Mouse (Mus musculus): ENCODE results near the gene Asb17.
A peak's percentile ranks its signal among the peaks of the same experiment; 100 is the strongest.

Gene Asb17

DNA sequence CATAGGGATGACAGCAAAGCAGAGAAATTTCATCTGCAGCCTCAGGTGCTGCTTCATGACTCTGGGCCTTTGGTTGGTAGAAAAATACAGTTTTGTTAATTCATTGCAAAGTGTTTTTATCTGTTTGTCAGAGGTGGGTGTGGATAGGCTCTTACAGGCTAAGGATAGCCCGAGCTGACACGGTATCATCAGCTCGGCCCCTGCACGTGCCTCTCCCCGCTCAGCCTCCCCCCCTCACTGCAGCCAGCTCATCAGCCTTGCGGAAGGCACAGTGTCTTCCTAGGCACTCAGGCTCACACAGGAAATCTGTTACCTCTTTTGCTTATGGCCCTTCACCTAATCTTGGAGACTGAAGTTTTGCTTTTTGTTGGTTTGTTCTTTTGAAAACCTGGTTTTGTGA is 44.1 kb downstream of the Asb17 start:
- DNase-seq (ENCODE audit: low spot score in 2 of 2): no peak

DNA sequence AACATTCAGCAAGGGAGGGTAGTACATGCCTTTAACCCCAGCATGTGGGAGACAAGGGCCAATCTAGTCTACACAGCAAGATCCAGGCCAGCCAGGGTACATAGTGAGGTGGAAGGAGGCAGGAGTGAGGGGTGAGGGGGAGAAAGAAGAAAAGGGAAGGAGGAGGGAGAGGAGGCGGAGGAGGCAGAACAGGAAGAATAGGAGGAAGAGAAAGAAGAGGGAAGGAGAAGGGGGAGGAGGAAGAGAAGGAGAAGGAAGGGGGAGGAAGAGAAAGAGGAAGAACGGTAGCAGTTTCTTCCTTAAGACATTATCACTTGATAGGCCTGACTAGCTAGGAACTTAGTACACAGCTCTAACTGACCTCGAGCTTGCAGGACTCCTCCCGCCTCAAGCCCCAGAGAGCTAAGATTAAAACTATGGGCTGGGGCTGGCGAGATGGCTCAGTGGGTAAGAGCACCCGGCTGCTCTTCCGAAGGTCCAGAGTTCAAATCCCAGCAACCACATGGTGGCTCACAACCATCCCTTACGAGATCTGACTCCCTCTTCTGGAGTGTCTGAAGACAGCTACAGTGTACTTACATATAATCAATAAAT is 45.3 kb downstream of the Asb17 start:
- no peak for DNase-seq (ENCODE audit: low spot score in 2 of 2)

- DNase-seq (ENCODE audit: low spot score in 2 of 2): no peak
Observed at GRCm38 (mm10) chr3:153895454-153895853, 51.4 kb downstream of the Asb17 start.

DNA sequence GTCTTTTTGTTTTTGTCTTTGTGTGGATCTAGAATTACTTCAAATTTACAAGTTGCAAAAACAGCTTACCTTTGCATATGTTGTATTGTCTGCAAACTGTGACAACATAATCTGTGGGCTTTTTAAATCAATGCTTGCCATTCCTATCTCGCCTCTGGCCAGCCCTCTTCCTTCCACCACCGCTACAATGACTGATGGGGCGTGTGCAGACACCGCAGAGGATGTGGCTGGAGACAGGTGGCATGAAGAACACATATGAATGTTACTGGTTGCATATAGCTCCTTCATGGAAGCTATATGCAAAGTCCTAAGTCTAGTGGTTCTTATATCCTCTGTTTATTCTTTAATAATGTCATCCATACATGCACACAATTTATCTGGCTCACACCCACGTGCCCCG is 53.2 kb downstream of the Asb17 start:
- no peak for DNase-seq (ENCODE audit: low spot score in 2 of 2)

DNA sequence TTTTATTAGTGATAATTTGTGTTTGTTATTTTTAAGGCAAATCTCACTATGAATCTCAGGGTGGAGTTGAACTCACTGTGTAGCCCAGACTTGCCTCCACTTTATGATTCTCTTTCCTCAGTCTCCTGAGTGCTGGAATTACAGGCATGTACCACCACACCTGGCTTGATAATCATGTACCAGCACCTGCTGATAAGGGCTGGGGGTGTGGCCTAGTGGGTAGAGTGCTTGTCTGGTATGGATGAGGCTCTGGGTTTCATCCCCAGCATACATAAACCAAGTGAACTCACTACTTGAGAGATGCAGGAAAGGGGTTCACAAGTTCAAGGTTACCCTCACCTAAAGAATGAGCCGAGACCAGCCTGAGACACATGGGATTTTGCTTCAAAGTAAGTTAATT is 57.9 kb downstream of the Asb17 start:
- no peak for DNase-seq (ENCODE audit: low spot score in 2 of 2)

DNA sequence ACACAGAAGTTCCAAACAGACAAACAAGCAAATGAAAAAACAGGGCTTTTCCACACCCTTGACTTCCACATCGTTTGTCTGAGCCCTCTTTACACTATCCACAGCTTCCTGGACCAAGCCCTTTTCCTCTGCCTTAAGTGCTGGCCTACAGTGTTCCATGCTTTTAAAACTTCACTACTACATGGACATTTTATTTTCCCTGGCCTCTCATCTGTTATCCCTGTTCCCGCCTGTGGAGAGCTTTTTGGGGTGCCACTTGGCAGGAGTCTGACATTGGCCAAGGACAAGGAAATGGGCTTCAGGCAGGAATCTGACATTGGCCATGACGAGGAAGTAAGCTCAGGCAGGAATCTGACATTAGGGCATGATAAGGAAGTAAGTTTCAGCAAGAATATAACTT is 58.6 kb downstream of the Asb17 start:
- DNase-seq (ENCODE audit: low spot score in 2 of 2): no peak

DNA sequence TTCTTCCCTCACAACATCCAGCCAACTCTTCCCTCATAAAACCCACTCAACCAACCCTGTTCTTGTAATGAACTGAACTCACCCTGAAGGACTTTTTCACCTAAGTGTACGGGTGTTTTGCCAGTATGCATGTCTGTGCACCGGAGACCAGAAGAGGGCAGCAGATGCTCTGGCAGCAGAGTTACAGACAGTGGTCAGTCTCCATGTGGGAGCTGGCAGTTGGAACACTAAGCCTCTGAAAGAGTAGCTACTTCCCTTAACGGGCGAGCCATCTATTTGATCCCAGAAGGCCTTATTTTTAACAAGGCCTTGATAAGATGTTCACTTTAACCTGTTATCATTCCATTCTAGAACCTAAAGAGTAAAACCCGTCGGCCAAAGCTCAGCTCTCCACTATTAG is 60.6 kb downstream of the Asb17 start:
- DNase-seq (ENCODE audit: low spot score in 2 of 2): peak in 1 of 2 experiments; percentile 34
